Mouse (Mus musculus) megakaryocyte, embryonic 14.5 days (primary cell): Measurements from ENCODE around the gene Cdh16.

Source experiments
- FLI1 ChIP-seq: IDR thresholded peaks from 2 replicates; pipeline ENCODE4 v1.6.1; 2012; ENCODE audit warnings: low read length, inconsistent platforms, mixed read lengths
- GATA1 ChIP-seq: IDR thresholded peaks from 3 replicates; pipeline ENCODE4 v1.6.1; 2012; ENCODE audit warnings: mixed read lengths, low read length, inconsistent platforms, borderline replicate concordance

GRCm38 (mm10) chr8:104560731-104561130 lies 63.5 kb downstream of the Cdh16 start:
- TF ChIP-seq GATA1 (no peak), FLI1 (no peak)
